Mouse (Mus musculus): ENCODE measurements around the gene Msantd3. TPM values are rescaled to one million over a fixed set of nuclear protein-coding genes. Genes with fewer than 3 reads are reported as not detected.

Msantd3 gene
- polyA plus RNA-seq, 1 experiment from 2014 or later = 20.8 TPM

DNA sequence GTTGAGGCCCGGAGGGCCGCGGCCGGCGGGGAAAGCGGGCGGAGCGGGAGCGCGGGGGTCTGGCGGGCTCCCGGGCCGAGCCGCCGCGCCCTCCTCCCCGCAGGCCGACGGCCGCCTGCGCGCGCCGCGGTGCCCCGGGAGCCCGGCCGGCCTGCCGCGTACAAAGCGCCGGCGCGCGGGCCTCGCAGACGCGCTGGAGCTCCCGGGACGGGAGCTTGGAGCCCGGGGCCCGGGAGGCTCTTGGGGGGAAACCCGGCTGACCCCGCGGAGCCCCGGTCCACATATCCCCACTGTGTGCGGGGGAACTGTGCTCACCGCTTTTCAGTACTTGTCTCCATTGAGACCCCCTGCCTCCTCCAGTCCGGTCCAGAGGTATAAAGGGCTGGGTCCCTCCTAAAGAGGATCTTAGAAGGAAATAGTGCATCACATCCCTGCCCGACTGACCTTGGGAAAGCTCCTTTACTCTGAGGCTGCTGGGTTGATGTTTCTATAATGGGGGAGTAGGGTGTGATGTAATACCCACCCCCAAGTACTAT is 909 bp downstream of the Msantd3 start:
- H3K9ac ChIP-seq (ENCODE audit: low read length) = peak overlapping the region; percentile 84
- H3K9me3 ChIP-seq (replicated peaks; ENCODE audit: control insufficient read depth, low read length) = no peaks in the 10 kb centered on the region
- H3K36me3 ChIP-seq (ENCODE audit: control insufficient read depth, insufficient read depth) = no peaks in the 10 kb centered on the region
- H3K27ac ChIP-seq (ENCODE audit: low read length) = peak overlapping the region; percentile 86
- peak overlapping the region; percentile 82 for H3K4me3 ChIP-seq (ENCODE audit: low read length)
- H3K4me1 ChIP-seq (ENCODE audit: control insufficient read depth, insufficient read depth, low read length) = peaks cover 40% of the 10 kb centered on the region
- under 1% methylated on average over 16 of the region's 50 CpGs for WGBS
- no peaks in the 10 kb centered on the region for H3K27me3 ChIP-seq (ENCODE audit: control insufficient read depth, insufficient read depth, low read length)
- peak; percentile 64 for ATAC-seq (replicated peaks; ENCODE audit: extremely low read depth, insufficient read depth, low FRiP score)
- peak overlapping the region; percentile 81 for H3K4me2 ChIP-seq (ENCODE audit: low read depth, low read length)

DNA sequence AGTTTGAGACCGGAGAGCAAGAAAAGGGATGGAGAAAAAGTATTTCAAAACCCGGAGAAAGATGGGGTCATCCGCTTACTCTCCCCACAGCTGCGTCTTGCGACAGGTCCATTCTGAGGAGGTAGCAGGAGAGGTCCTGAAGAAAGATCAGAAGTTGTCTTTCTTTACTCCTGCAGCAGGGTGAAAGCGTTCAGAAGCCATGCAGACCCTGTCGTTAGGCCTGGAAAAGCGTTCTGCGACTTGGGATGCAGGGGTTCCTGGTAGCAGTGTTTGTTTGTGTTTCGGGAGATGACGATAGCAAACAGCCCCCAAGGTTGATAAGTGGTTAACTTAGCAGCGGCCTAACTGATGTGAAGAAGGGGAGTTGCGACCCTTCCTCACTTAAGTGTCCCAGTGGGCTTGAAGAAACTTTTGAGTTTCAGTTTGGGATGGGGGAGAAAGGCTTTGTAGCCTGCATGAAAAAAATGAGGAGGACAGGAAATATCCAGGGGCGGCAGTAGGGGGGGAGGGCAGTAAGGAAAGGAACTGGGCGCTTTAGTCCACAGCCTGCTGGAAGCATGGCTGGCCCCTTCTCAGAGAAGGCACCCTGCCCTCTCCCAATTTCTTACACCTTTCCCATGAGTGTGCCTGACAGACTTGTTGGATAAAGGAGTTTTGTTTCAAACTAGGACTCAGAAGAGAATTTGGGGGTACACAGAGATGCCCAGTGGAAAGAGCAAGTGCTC is 2.0 kb downstream of the Msantd3 start:
- Histone ChIP-seq H3K4me3 (ENCODE audit: low read length) (peak overlapping the region; percentile 82), H3K9ac (ENCODE audit: low read length) (peak overlapping the region; percentile 84), H3K27ac (ENCODE audit: low read length) (peak overlapping the region; percentile 86), H3K36me3 (ENCODE audit: control insufficient read depth, insufficient read depth) (no peaks in the 10 kb centered on the region), H3K9me3 (replicated peaks; ENCODE audit: control insufficient read depth, low read length) (no peaks in the 10 kb centered on the region), H3K4me2 (ENCODE audit: low read depth, low read length) (peak overlapping the region; percentile 81), H3K27me3 (ENCODE audit: control insufficient read depth, insufficient read depth, low read length) (no peaks in the 10 kb centered on the region), H3K4me1 (ENCODE audit: control insufficient read depth, insufficient read depth, low read length) (peaks cover 49% of the 10 kb centered on the region)
- WGBS = 13% methylated on average over 15 of the region's 15 CpGs
- no peak for ATAC-seq (replicated peaks; ENCODE audit: extremely low read depth, insufficient read depth, low FRiP score)

DNA sequence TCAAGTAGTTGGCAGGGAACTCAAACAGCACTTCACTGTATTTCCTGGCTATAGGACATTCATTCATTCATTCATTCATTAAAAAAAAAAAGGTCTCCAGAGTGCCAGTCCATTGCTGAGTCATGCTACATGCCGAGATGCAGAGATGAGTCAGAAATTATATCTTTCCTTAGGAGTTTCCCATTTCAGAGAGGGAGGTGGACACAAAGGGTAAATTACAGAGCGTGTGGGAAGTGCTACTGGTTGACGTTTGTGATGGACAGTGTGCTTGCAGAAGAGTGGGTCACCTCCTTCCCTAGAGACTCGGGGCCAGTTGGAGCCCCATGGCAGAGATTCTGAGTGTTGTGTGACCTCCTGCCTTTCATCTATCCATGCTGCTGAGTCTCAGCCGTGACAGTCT is 2.6 kb downstream of the Msantd3 start:
- Histone ChIP-seq H3K4me1 (ENCODE audit: control insufficient read depth, insufficient read depth, low read length) (peaks cover 52% of the 10 kb centered on the region), H3K4me2 (ENCODE audit: low read depth, low read length) (peak overlapping the region; percentile 81), H3K9me3 (replicated peaks; ENCODE audit: control insufficient read depth, low read length) (no peaks in the 10 kb centered on the region), H3K9ac (ENCODE audit: low read length) (no peak overlapping the region), H3K4me3 (ENCODE audit: low read length) (peak overlapping the region; percentile 82), H3K27ac (ENCODE audit: low read length) (no peak overlapping the region; the same call in 1 of the 2 replicates), H3K36me3 (ENCODE audit: control insufficient read depth, insufficient read depth) (no peaks in the 10 kb centered on the region), H3K27me3 (ENCODE audit: control insufficient read depth, insufficient read depth, low read length) (no peaks in the 10 kb centered on the region)
- no peak for ATAC-seq (replicated peaks; ENCODE audit: extremely low read depth, insufficient read depth, low FRiP score)
- 26% methylated on average over 5 of the region's 5 CpGs for WGBS

DNA sequence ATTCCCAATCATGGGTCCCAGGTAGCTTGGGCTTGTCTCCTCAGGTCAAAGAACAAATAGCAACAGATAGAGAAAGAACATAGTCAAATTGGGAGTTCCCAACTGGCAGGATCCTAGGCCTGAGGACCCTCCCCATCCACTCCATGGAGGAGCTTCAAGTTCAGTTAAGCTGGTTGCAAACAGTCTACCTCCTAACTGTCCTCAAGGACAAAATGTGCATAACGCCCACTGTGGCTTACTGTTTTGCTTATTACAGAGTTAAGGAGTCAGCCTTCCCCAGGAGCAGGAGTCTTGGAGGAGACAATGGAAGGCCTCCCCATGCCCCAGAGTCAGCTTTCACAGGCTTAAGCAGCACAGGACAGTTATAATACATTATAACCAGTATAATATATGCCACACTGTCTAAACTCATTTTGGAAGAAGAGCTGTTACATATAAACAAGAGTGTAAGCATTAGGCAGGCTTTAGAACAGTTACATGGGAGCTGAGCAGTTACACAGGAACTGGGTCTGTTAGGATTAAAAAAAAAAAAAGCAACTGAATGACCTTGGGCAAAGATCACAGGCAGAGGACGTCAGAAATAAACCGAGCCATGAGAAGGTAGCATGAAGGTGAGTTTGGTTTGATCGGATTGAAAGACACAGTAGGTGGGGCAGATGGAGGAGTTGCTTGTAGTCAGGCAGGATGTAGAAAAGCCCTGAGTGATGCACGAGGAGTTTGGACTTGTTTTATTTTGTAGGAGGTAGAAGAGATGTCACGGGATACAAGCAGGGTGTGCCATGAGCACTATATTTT is 3.5 kb downstream of the Msantd3 start:
- Histone ChIP-seq H3K4me1 (ENCODE audit: control insufficient read depth, insufficient read depth, low read length) (peaks cover 52% of the 10 kb centered on the region), H3K36me3 (ENCODE audit: control insufficient read depth, insufficient read depth) (no peaks in the 10 kb centered on the region), H3K27ac (ENCODE audit: low read length) (no peak overlapping the region), H3K27me3 (ENCODE audit: control insufficient read depth, insufficient read depth, low read length) (no peaks in the 10 kb centered on the region), H3K9ac (ENCODE audit: low read length) (no peak overlapping the region), H3K4me2 (ENCODE audit: low read depth, low read length) (no peak overlapping the region), H3K9me3 (replicated peaks; ENCODE audit: control insufficient read depth, low read length) (no peaks in the 10 kb centered on the region), H3K4me3 (ENCODE audit: low read length) (no peak overlapping the region)
- 60% methylated on average over 6 of the region's 6 CpGs for WGBS
- ATAC-seq (replicated peaks; ENCODE audit: extremely low read depth, insufficient read depth, low FRiP score) = no peak

DNA sequence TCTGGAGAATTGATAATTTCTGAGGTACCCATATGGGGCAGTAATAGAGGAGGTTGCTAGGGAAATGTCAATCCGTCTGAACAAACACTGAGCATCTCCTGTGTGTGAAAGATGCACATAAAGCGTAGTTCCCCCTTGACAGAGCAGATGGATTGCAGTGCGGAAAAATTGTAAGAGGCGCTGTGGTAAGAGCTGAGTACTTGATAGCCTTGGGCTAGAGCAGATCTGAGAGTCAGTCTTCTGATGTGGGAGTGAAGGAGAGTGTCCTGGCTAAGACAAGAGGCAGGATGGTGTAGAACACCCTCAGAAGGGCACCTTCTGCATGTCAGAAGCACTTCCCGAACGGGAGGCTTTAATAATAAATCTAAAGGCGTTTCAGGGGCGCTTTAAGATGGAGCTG is 4.4 kb downstream of the Msantd3 start:
- ATAC-seq (replicated peaks; ENCODE audit: extremely low read depth, insufficient read depth, low FRiP score) = no peak
- Histone ChIP-seq H3K4me1 (ENCODE audit: control insufficient read depth, insufficient read depth, low read length) (peaks cover 55% of the 10 kb centered on the region), H3K27me3 (ENCODE audit: control insufficient read depth, insufficient read depth, low read length) (no peaks in the 10 kb centered on the region), H3K4me2 (ENCODE audit: low read depth, low read length) (no peak overlapping the region), H3K9me3 (replicated peaks; ENCODE audit: control insufficient read depth, low read length) (no peaks in the 10 kb centered on the region), H3K9ac (ENCODE audit: low read length) (no peak overlapping the region), H3K27ac (ENCODE audit: low read length) (no peak overlapping the region), H3K36me3 (ENCODE audit: control insufficient read depth, insufficient read depth) (no peaks in the 10 kb centered on the region), H3K4me3 (ENCODE audit: low read length) (no peak overlapping the region)
- WGBS = 71% methylated on average over 8 of the region's 8 CpGs

DNA sequence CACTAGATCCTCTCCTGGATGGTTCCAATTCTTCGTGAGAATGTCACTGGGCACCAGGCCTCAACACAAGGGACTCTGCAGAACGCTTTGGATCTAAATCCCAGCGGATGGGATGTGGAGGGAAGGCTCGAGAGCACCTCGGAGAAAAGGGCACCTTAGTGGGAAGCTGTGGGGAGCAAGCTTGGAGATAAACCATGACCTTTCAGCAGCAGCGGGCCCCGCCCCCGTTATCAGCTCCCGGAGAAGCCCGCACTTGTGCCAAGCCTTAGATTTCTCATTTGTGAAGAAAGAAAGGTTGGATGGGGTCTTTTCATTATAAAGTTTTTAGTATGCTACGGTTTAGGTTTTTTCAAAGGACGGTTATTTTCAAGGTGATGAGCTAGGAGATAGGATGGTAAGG is 6.2 kb downstream of the Msantd3 start:
- no peak overlapping the region for H3K9ac ChIP-seq (ENCODE audit: low read length)
- ATAC-seq (replicated peaks; ENCODE audit: extremely low read depth, insufficient read depth, low FRiP score) = no peak
- no peaks in the 10 kb centered on the region for H3K27me3 ChIP-seq (ENCODE audit: control insufficient read depth, insufficient read depth, low read length)
- no peaks in the 10 kb centered on the region for H3K36me3 ChIP-seq (ENCODE audit: control insufficient read depth, insufficient read depth)
- no peak overlapping the region for H3K27ac ChIP-seq (ENCODE audit: low read length)
- no peak overlapping the region for H3K4me2 ChIP-seq (ENCODE audit: low read depth, low read length)
- H3K9me3 ChIP-seq (replicated peaks; ENCODE audit: control insufficient read depth, low read length) = no peaks in the 10 kb centered on the region
- peaks cover 55% of the 10 kb centered on the region for H3K4me1 ChIP-seq (ENCODE audit: control insufficient read depth, insufficient read depth, low read length)
- no peak overlapping the region for H3K4me3 ChIP-seq (ENCODE audit: low read length)
- WGBS = 33% methylated on average over 12 of the region's 12 CpGs

DNA sequence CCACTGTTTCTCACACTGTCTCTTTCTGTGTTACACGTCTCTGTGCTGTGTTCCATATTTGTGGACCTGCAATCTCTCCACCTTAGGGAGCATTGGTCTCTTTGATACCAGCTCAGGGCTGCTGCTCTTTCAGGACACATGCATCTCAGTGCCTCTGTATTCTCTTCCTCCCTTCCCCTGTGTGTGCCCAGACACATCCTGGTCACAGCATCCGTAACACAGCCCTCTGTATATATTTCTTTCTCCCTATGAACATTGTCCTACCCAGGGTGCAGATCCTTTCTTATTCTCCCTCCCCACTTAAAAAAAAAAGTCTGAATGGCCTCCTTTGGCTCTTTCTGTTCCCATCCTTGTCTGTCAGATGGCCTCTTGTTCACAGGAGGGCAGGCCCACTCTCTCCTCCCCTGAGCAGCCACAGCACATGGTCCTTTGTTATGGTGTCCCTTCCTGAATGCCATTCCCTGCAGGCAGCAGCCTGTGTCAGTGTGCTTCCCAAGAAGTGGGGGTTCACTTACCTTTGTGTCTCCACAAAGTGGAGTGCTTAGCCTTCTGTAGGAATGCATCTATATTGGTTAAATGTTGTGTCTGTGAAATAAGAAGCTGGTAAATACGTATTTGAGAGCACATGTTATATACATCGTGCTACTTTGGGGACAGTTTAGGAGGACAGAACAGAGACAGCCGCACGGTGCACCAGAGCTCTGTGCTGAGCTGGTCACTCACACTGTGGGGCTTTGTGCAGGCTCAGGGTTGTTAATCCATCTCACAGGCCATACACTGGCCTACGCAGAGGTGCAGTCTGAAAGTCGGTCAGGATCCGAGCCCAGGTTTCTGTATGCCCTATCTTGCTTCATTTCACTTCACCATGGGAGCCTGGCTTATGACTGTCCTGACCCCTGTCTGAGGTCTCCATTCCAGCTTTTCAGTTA is 7.1 kb downstream of the Msantd3 start:
- no peak for ATAC-seq (replicated peaks; ENCODE audit: extremely low read depth, insufficient read depth, low FRiP score)
- Histone ChIP-seq H3K4me2 (ENCODE audit: low read depth, low read length) (no peak overlapping the region), H3K27ac (ENCODE audit: low read length) (no peak overlapping the region), H3K9me3 (replicated peaks; ENCODE audit: control insufficient read depth, low read length) (no peaks in the 10 kb centered on the region), H3K27me3 (ENCODE audit: control insufficient read depth, insufficient read depth, low read length) (no peaks in the 10 kb centered on the region), H3K4me3 (ENCODE audit: low read length) (no peak overlapping the region), H3K4me1 (ENCODE audit: control insufficient read depth, insufficient read depth, low read length) (peaks cover 50% of the 10 kb centered on the region), H3K36me3 (ENCODE audit: control insufficient read depth, insufficient read depth) (no peaks in the 10 kb centered on the region), H3K9ac (ENCODE audit: low read length) (no peak overlapping the region)
- WGBS = 74% methylated on average over 9 of the region's 9 CpGs

DNA sequence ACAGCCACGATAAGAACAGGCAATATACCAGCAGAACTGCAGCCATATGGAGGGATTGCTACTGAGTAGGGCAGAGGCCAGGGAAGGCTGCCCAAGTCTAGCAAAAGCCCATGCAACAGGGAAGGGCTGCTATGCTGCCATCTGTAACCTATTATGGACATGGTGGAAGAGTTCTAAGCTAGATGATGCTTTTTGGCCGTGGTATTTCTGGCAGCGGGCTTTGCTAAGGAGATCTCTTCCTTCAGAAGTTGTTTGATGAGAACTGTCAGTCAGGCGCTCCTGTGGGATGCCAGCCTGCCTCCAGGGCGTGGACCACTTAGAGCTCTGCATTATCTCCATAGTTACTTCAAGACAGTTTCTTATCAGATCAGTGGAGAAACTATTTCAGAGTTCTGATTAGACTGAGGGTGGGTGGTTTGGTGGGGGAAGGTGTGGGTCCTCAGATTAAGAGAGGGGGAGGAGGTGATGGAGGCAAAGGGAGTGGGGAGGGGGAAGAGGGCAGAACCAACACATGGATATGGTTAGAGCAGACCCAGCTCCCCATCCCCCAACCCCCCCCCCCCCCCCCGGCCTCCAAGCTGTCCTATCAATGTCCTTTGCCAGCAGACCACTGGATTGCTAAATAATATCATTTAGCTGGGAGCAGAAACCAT is 8.8 kb downstream of the Msantd3 start:
- Histone ChIP-seq H3K4me1 (ENCODE audit: control insufficient read depth, insufficient read depth, low read length) (peaks cover 34% of the 10 kb centered on the region), H3K4me2 (ENCODE audit: low read depth, low read length) (no peak overlapping the region), H3K9me3 (replicated peaks; ENCODE audit: control insufficient read depth, low read length) (no peaks in the 10 kb centered on the region), H3K36me3 (ENCODE audit: control insufficient read depth, insufficient read depth) (peaks cover 6% of the 10 kb centered on the region; the same call in 1 of the 2 replicates), H3K4me3 (ENCODE audit: low read length) (no peak overlapping the region), H3K27ac (ENCODE audit: low read length) (no peak overlapping the region), H3K9ac (ENCODE audit: low read length) (no peak overlapping the region), H3K27me3 (ENCODE audit: control insufficient read depth, insufficient read depth, low read length) (no peaks in the 10 kb centered on the region)
- 32% methylated on average over 6 of the region's 6 CpGs for WGBS
- no peak for ATAC-seq (replicated peaks; ENCODE audit: extremely low read depth, insufficient read depth, low FRiP score)

Measured in heart, embryonic 16.5 days (tissue).